Mouse (Mus musculus) midbrain, embryonic 11.5 days (tissue): ENCODE data around the gene Cfl1. TPM values are rescaled to one million over a fixed set of nuclear protein-coding genes. Genes with fewer than 3 reads are reported as not detected.
"Not testable (repeated sequence)": the region's sequence is repeated elsewhere in the genome, so short reads cannot be mapped to it uniquely, and the experiment has no call there.

Experiments used
- ATAC-seq: fragments of 200-750 bp; cut with Nextera tagmentation; 2 replicates; pipeline ENCODE4 v1.8.0; 2017; ENCODE audit warnings: moderate TSS enrichment, moderate library complexity; ENCODE audit not compliant: low FRiP score
- DNase-seq: peaks from one replicate; pipeline ENCODE4 v3.0.0; 2015; ENCODE audit warnings: low spot score; ENCODE audit errors: missing footprints
- H3K27ac ChIP-seq: fragments of 300-500 bp; sonication (generic); 2 replicates; pipeline ENCODE4 v1.5.1; 2014; ENCODE audit warnings: low read depth, low read length
- H3K27me3 ChIP-seq: fragments of 300-500 bp; sonication (generic); 2 replicates; pipeline ENCODE4 v1.6.1; 2014; ENCODE audit warnings: mild to moderate bottlenecking, low read length, moderate library complexity, mixed read lengths; ENCODE audit not compliant: control insufficient read depth, insufficient read depth
- H3K36me3 ChIP-seq: fragments of 300-500 bp; sonication (generic); 2 replicates; pipeline ENCODE4 v1.6.1; 2014; ENCODE audit warnings: mild to moderate bottlenecking, low read length, moderate library complexity, mixed read lengths; ENCODE audit not compliant: control insufficient read depth, insufficient read depth
- H3K4me1 ChIP-seq: fragments of 300-500 bp; sonication (generic); 2 replicates; pipeline ENCODE4 v1.6.1; 2014; ENCODE audit warnings: low read length; ENCODE audit not compliant: control insufficient read depth, insufficient read depth
- H3K4me2 ChIP-seq: fragments of 300-500 bp; sonication (generic); 2 replicates; pipeline ENCODE4 v1.6.1; 2014; ENCODE audit warnings: mild to moderate bottlenecking, moderate library complexity
- H3K4me3 ChIP-seq: fragments of 300-500 bp; sonication (generic); 2 replicates; pipeline ENCODE4 v1.5.1; 2014; ENCODE audit warnings: low read depth, low read length
- H3K9ac ChIP-seq: fragments of 300-500 bp; sonication (generic); 2 replicates; pipeline ENCODE4 v1.6.1; 2014; ENCODE audit warnings: low read length
- H3K9me3 ChIP-seq: fragments of 300-500 bp; sonication (generic); 2 replicates; pipeline ENCODE4 v1.6.1; 2016; ENCODE audit warnings: low read length; ENCODE audit not compliant: control insufficient read depth
- WGBS: fragments of 180-500 bp; shearing (Covaris S2); extraction: QIAGEN DNeasy Blood & Tissue Kit; methylation state at CpG from one replicate; pipeline ENCODE4 v1.1.7; 2014; 5-methylcytosine and 5-hydroxymethylcytosine counted together
- polyA plus RNA-seq: library from polyadenylated mRNA; unstranded; fragments of >200 nt; fragmentation: Nextera tagmentation; extraction: Ambion mirVana; gene quantifications from 2 replicates; pipeline ENCODE4 v1.2.1, GENCODE M21; 2014

Cfl1 gene
- polyA plus RNA-seq, 1 experiment from 2014 or later: 3,786 TPM

DNA sequence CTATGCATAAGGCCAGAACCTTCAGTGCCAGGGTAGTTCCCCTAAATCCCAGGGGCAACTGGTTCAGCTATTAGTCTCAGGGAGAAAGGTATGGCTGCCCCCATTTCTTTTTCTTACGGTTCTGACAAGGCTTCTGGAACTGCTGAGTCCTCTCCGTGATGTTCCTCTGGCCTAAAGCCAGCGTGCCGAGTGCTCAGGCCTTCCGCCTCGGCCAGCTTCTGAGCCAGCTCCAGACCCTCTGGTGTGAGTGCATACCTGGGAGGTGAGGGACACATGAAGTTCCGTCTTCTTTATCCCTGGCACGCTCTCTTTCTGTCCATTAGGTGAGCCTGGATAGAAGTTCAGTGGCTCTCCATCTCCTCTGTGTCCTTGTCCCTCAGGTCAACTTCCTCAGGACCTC, 4.9 kb upstream of the Cfl1 start:
- no peaks in the 10 kb centered on the region for H3K27me3 ChIP-seq
- H3K4me2 ChIP-seq: no peak overlapping the region
- no peak overlapping the region for H3K27ac ChIP-seq
- no peak overlapping the region for H3K9ac ChIP-seq
- no peak overlapping the region for H3K4me3 ChIP-seq
- peaks cover 20% of the 10 kb centered on the region for H3K4me1 ChIP-seq
- H3K9me3 ChIP-seq: no peaks in the 10 kb centered on the region
- H3K36me3 ChIP-seq: no peaks in the 10 kb centered on the region; the same call in none of the 2 replicates
- DNase-seq (no peak), ATAC-seq (no peak)
- WGBS: 95% methylated on average over 8 of the region's 8 CpGs

DNA sequence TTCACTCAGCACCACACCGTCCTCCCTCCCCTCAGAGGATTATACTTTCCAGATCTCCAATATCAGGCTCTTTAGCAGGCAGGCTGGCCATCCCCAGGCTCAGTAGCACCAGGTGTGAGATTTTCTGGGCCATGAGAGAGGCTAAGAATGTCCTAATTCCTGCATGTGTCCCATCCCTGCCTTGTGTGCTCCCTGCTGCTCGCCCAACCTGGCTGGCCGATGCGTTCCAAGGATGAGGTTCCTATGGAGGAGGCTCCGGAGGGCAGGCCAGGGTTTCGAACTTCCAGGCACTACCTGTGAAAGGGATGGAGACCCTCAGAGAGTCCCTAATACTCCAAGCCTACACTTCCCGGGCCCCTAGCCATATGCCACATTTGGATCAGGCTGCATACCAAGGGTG, 4.4 kb upstream of the Cfl1 start:
- Histone ChIP-seq H3K4me2 (no peak overlapping the region), H3K9ac (no peak overlapping the region; the same call in 1 of the 2 replicates), H3K4me3 (no peak overlapping the region), H3K27ac (no peak overlapping the region), H3K9me3 (no peaks in the 10 kb centered on the region), H3K36me3 (no peaks in the 10 kb centered on the region; the same call in none of the 2 replicates), H3K27me3 (no peaks in the 10 kb centered on the region), H3K4me1 (peaks cover 20% of the 10 kb centered on the region)
- WGBS: 91% methylated on average over 7 of the region's 7 CpGs
- ATAC-seq (no peak), DNase-seq (no peak)

DNA sequence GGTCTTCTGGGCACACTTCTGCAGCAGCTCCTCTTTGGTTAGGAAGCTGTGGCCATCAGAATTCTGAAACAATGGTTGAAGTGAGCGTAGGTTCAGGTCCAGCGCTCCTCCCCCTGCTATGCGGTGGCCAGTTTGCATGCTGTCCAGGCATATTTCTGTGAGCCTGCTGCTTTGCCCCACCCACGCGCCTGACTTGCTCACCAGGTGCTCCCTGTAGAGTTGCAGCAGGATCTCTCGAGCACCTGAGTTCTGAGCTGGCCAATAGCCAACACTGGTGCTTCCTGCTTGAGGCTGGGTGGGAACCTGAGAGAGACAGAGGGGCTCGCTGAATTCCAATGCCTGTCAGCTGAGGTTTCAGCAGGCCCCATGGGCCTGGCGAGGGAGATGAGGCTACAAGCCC, 4.0 kb upstream of the Cfl1 start:
- H3K4me1 ChIP-seq: peaks cover 20% of the 10 kb centered on the region
- DNase-seq (no peak), ATAC-seq (no peak)
- 89% methylated on average over 8 of the region's 8 CpGs for WGBS
- H3K27ac ChIP-seq: no peak overlapping the region
- no peak overlapping the region for H3K4me3 ChIP-seq
- H3K9me3 ChIP-seq: no peaks in the 10 kb centered on the region
- no peaks in the 10 kb centered on the region; the same call in none of the 2 replicates for H3K36me3 ChIP-seq
- H3K9ac ChIP-seq: no peak overlapping the region; the same call in 1 of the 2 replicates
- no peaks in the 10 kb centered on the region for H3K27me3 ChIP-seq
- H3K4me2 ChIP-seq: no peak overlapping the region

DNA sequence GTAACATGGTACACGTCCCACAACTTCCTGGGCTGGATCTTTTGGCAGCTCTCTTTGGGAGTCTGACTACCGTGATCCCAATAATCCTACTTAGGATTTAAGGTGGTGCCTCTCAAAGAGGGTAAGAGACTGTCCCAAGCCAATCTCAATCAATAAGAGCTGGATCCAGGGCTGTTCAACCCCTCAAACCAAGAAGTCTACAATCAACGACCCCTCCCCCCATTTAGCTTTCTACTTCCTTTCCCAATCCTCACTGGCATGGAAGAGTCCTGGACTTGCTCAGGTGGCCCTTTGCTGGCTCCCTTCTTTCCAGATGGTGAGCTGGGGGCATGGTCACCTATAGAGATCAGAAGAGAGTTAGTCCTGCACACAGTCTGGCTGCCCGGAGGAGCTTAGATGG, 3.5 kb upstream of the Cfl1 start:
- ATAC-seq: no peak
- H3K9ac ChIP-seq: no peak overlapping the region
- 93% methylated on average over 4 of the region's 4 CpGs for WGBS

DNA sequence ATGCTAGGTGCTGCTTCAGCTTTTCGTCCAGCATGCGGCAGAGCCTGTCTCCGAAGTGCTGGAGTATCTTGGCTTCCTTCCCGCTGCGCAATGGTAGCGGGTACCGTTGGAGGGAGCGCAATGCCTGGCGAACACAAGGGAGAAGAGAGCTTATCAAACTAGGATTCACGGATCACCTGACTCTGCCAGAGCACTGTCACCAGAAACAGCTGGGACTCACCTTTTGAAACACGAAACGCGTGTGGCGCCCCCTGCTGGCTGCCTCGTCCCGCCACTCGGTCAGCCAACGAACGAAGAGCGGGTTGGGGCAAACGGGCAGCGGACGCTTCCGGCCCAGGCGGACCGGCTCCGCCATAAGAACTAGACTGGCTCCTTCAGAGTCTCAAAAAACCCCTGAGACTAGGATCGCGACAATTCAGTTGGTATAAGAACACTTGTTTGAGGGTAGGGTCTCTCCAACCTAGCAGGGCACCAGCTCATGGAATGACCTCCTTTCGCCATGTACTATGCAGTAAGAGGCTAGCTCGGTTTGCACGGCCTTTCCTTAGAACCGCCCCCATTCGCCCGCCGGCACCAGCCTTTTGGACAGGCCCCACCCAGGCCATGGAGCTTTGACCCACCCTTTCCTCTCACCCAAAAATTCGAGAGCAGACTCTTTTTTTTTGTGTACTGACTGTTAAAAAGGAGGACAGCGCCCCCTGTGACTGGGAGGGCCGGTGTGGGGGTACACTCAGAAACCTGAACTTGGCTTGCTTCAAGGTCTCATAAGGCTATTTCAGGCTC, 2.3 kb upstream of the Cfl1 start, which contains the start of gene Mus81:
Gene Mus81 (minus strand): TSS at position 635 of the 783 bp plus-strand sequence.
- peaks cover 31% of the 10 kb centered on the region for H3K4me1 ChIP-seq
- peaks cover 5% of the 10 kb centered on the region for H3K36me3 ChIP-seq
- peak within 1 kb of the TSS; percentile 97 for H3K27ac ChIP-seq
- peak within 1 kb of the TSS; percentile 77 for H3K4me2 ChIP-seq
- ATAC-seq (peak; percentile 67), DNase-seq (peak; percentile 100)
- under 1% methylated on average over 39 of the region's 39 CpGs for WGBS
- peak within 1 kb of the TSS; percentile 47 for H3K4me3 ChIP-seq
- peak within 1 kb of the TSS; percentile 63 for H3K9ac ChIP-seq
- no peaks in the 10 kb centered on the region for H3K9me3 ChIP-seq
- no peaks in the 10 kb centered on the region for H3K27me3 ChIP-seq

More for the DNA sequence above, 3.5 kb upstream of the Cfl1 start:
- no peak overlapping the region for H3K27ac ChIP-seq
- H3K9me3 ChIP-seq: no peaks in the 10 kb centered on the region
- DNase-seq: no peak
- peaks cover 24% of the 10 kb centered on the region for H3K4me1 ChIP-seq
- no peaks in the 10 kb centered on the region for H3K27me3 ChIP-seq
- no peak overlapping the region for H3K4me3 ChIP-seq
- H3K36me3 ChIP-seq: no peaks in the 10 kb centered on the region; the same call in none of the 2 replicates
- no peak overlapping the region for H3K4me2 ChIP-seq

DNA sequence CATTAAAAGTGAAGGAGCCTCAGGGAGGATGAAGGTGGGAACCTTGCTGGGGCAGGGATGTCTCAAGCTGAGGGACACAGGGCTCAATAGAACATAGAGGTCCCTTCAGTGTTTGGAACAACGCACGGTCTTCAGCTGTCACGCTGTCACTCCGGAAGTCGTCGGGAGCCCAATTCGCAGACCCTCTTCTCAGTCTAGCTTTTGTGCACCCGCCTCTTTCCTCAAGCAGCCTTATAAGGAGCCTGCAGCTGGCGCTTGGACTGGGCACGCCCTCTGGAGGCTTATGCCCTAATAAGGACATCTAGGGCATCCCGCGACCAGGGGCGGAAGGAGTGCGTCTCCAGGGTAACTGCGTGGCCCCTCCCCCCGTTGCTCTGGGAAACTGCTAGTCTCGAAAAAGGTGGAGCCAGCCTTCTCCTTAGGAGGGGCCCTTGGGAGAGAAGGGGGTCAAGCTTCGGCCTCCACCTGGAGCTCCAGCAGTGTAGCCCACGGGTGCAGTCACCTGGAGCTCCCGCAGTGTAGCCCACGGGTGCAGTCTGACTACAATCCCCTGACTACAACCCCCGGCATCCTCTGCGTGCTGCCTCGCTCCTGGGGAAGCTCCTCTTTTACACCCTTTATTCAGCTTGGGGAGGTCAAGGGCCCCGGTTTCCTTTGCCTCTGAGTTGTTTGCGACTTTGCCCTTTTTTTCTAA, 1.2 kb upstream of the Cfl1 start:
- DNase-seq: peak; percentile 100
- Histone ChIP-seq H3K9ac (peak overlapping the region; percentile 63), H3K9me3 (no peaks in the 10 kb centered on the region), H3K36me3 (peaks cover 10% of the 10 kb centered on the region), H3K4me3 (peak overlapping the region; percentile 47), H3K27me3 (no peaks in the 10 kb centered on the region), H3K4me2 (peak overlapping the region; percentile 77), H3K4me1 (peaks cover 33% of the 10 kb centered on the region), H3K27ac (peak overlapping the region; percentile 97)
- ATAC-seq: peak; percentile 82
- under 1% methylated on average over 26 of the region's 26 CpGs for WGBS

DNA sequence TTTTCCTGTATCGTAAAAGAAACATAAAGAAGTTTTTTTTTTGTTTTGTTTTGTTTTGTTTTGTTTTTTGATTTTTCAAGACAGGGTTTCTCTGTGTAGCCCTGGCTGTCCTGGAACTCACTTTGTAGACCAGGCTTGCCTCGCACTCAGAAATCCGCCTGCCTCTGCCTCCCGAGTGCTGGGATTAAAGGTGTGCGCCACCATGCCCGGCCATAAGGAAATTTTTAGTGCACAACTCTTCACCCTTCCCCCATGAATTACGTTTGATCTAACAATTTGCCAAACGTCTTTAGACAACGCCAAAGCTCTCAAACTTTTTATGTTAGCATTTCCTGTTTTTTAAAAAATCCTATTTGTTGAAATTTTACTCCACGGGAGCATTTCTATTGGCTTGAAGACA, 534 bp upstream of the Cfl1 start:
- WGBS: 58% methylated on average over 10 of the region's 10 CpGs
- H3K36me3 ChIP-seq: peaks cover 12% of the 10 kb centered on the region
- not testable (repeated sequence) for H3K27me3 ChIP-seq, ATAC-seq, H3K9ac ChIP-seq, DNase-seq, H3K9me3 ChIP-seq
- H3K4me2 ChIP-seq: peak overlapping the region; percentile 87; the same call in 1 of the 2 replicates
- H3K4me3 ChIP-seq: peak overlapping the region; percentile 98
- H3K27ac ChIP-seq: peak overlapping the region; percentile 99; the same call in 1 of the 2 replicates
- H3K4me1 ChIP-seq: peaks cover 33% of the 10 kb centered on the region

DNA sequence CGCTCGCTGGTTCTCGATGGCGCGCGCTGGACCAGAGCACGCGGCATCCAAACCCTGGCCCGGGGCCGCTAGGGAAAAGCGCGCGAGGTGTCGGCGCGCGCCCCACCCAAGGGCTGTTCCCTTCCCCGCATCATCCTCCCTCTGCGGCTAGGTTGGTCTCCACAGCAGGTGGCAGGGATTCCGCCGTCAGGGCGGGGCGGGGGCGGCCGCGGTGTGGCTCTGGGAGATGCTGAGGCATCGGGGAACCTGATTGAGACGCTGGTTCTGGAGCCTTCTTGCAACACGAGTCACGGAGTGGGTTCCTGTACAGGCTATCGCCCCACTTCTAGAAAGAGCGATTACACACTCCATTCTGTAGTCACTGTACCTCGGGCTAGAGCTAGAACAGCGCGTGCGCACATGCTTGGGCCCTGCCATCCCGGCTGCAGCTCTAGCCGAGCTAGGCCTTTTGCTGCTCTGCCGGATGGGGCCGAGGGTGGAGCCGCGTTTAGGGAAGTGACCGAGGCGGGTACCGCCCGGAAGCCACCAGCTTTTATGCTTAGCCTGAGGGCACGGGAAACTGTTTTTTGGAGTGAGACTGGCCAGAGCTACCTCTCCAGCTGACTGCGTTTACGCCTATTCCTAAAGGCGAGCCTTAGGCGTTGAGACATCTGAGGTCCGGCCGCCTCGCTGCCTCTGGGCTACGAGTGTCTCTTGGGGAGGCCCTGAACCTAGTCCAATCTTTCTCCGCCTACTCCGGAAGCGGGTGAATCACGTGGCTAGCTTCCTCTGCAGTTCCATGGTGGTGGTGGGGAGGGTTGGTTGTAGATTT, 848 bp downstream of the Cfl1 start:
- under 1% methylated on average over 58 of the region's 59 CpGs for WGBS
- ATAC-seq: peak; percentile 8; the same call in 1 of the 2 replicates

More for the DNA sequence above, 848 bp downstream of the Cfl1 start:
- Histone ChIP-seq H3K4me1 (peaks cover 33% of the 10 kb centered on the region), H3K4me2 (peak overlapping the region; percentile 87), H3K36me3 (peaks cover 12% of the 10 kb centered on the region), H3K4me3 (peak overlapping the region; percentile 98), H3K27ac (peak overlapping the region; percentile 99), H3K9me3 (no peaks in the 10 kb centered on the region), H3K9ac (peak overlapping the region; percentile 96), H3K27me3 (no peaks in the 10 kb centered on the region)
- peak; percentile 97 for DNase-seq
